Mouse (Mus musculus): Measurements from ENCODE around the gene Cbln3. TPM values are rescaled to one million over a fixed set of nuclear protein-coding genes. Genes with fewer than 3 reads are reported as not detected.

Gene Cbln3
- under 1 TPM in 1 of 2 experiments, not detected in 1; 0.09 TPM for total RNA-seq (2023)

GRCm38 (mm10) chr14:55884166-55884565, at the start of gene Cbln3:
Gene Cbln3 (minus strand): TSS chr14:55884392.

GRCm38 (mm10) chr14:55899701-55900413, 15.7 kb upstream of the Cbln3 start, which contains the start of gene Sdr39u1:
Gene Sdr39u1 (minus strand): TSS chr14:55900293.

GRCm38 (mm10) chr14:55884713-55885113, 521 bp upstream of the Cbln3 start, which contains the start of gene Khnyn:
Gene Khnyn (plus strand): TSS chr14:55884947.

GRCm38 (mm10) chr14:55853621-55854285, 30.4 kb downstream of the Cbln3 start, which contains the start of gene Nynrin:
Gene Nynrin (plus strand): TSS chr14:55854010.

Other genes starting within 250 kb of the Cbln3 start
- gene Ipo4, start 248.4 kb downstream of the Cbln3 start, total RNA-seq (2023) = 10 to 100 TPM; 27.8 to 33.7 TPM
- gene Gm49378, start 246.5 kb downstream of the Cbln3 start, total RNA-seq (2023) = 1 to 10 TPM; 2.0 to 3.1 TPM
- gene Tm9sf1, start 240.6 kb downstream of the Cbln3 start, total RNA-seq (2023) = 10 to 100 TPM; 43.7 to 44.6 TPM
- gene Tssk4, start 234.2 kb downstream of the Cbln3 start, total RNA-seq (2023) = 1 to 10 TPM; 2.0 to 2.1 TPM
- gene Mdp1, start 223.9 kb downstream of the Cbln3 start, total RNA-seq (2023) = 10 to 100 TPM; 32.1 to 40.0 TPM
- gene Gmpr2, start 212.5 kb downstream of the Cbln3 start, total RNA-seq (2023) = 10 to 100 TPM; 26.1 to 29.0 TPM
- gene Nedd8, start 212.3 kb downstream of the Cbln3 start, total RNA-seq (2023) = 100 to 1,000 TPM; 227 to 260 TPM
- gene Tinf2, start 202.6 kb downstream of the Cbln3 start, total RNA-seq (2023) = 10 to 100 TPM; 64.2 to 64.6 TPM
- gene Tgm1, start 170.5 kb downstream of the Cbln3 start, total RNA-seq (2023) = 10 to 100 TPM; 12.0 to 21.3 TPM
- 10 to 100 TPM; 45.5 to 46.2 TPM for gene Rabggta, start 162.1 kb downstream of the Cbln3 start, total RNA-seq (2023)
- gene Dhrs1, start 138.7 kb downstream of the Cbln3 start, total RNA-seq (2023) = 10 to 100 TPM; 61.5 to 82.7 TPM
- gene Nop9, start 138.7 kb downstream of the Cbln3 start, total RNA-seq (2023) = 10 to 100 TPM; 19.2 to 28.9 TPM
- gene Cideb, start 125.9 kb downstream of the Cbln3 start, total RNA-seq (2023) = under 1 TPM in 1 of 2 experiments, not detected in 1; 0.42 TPM
- gene Ltb4r2, start 123.0 kb downstream of the Cbln3 start, total RNA-seq (2023) = under 1 TPM; 0.46 to 0.63 TPM
- gene Ltb4r1, start 118.4 kb downstream of the Cbln3 start, total RNA-seq (2023) = 10 to 100 TPM; 57.1 to 61.8 TPM
- gene Adcy4, start 100.3 kb downstream of the Cbln3 start, total RNA-seq (2023) = 1 to 10 TPM; 5.0 to 7.3 TPM
- gene Ripk3, start 95.5 kb downstream of the Cbln3 start, total RNA-seq (2023) = 100 to 1,000 TPM; 113 to 122 TPM
- gene Nfatc4, start 61.2 kb downstream of the Cbln3 start, total RNA-seq (2023) = not detected
- gene Nynrin, start 30.4 kb downstream of the Cbln3 start, total RNA-seq (2023) = 1 to 10 TPM; 5.9 to 8.2 TPM
- 10 to 100 TPM; 51.6 to 59.0 TPM for gene Khnyn, start 555 bp upstream of the Cbln3 start, total RNA-seq (2023)
- under 1 TPM; 0.88 to 0.97 TPM for gene Sdr39u1, start 15.9 kb upstream of the Cbln3 start, total RNA-seq (2023)
- gene Cma1, start 60.3 kb upstream of the Cbln3 start, total RNA-seq (2023) = not detected
- not detected for gene Cma2, start 66.6 kb upstream of the Cbln3 start, total RNA-seq (2023)
- not detected for gene Mcpt1, start 133.6 kb upstream of the Cbln3 start, total RNA-seq (2023)
- gene Mcpt9, start 146.1 kb upstream of the Cbln3 start, total RNA-seq (2023) = not detected
- gene Mcpt2, start 157.6 kb upstream of the Cbln3 start, total RNA-seq (2023) = under 1 TPM; 0.47 to 0.67 TPM
- gene Mcpt4, start 177.9 kb upstream of the Cbln3 start, total RNA-seq (2023) = not detected
- 1 to 10 TPM; 3.7 to 5.8 TPM for gene Mcpt8, start 200.9 kb upstream of the Cbln3 start, total RNA-seq (2023)
- 1 to 10 TPM; 2.3 to 3.0 TPM for gene Ctsg, start 218.2 kb upstream of the Cbln3 start, total RNA-seq (2023)
- gene Gzme, start 236.2 kb upstream of the Cbln3 start, total RNA-seq (2023) = not detected
- not detected for gene Gzmd, start 248.2 kb upstream of the Cbln3 start, total RNA-seq (2023)

Data from monocyte, adult 59 days (primary cell).